Mouse (Mus musculus): ENCODE results near the gene Cox8a.

Gene Cox8a

GRCm38 (mm10) chr19:7217162-7217925, at the start of gene Cox8a:
Gene Cox8a (minus strand): TSS chr19:7217616.
- DNase-seq: peak; percentile 98

GRCm38 (mm10) chr19:7266421-7266831, 49.0 kb upstream of the Cox8a start:
- DNase-seq: no peak

GRCm38 (mm10) chr19:7265478-7266191, 48.2 kb upstream of the Cox8a start:
- no peak for DNase-seq

- DNase-seq: no peak
Observed at GRCm38 (mm10) chr19:7264766-7265331, 47.4 kb upstream of the Cox8a start.

- peak; percentile 89 for DNase-seq
Observed at GRCm38 (mm10) chr19:7264088-7264765, 46.8 kb upstream of the Cox8a start.

GRCm38 (mm10) chr19:7262592-7262991, 45.2 kb upstream of the Cox8a start:
- DNase-seq: no peak

GRCm38 (mm10) chr19:7261964-7262363, 44.5 kb upstream of the Cox8a start:
- no peak for DNase-seq

- no peak for DNase-seq
Observed at GRCm38 (mm10) chr19:7261476-7261875, 44.1 kb upstream of the Cox8a start.

GRCm38 (mm10) chr19:7257881-7258280, 40.5 kb upstream of the Cox8a start:
- no peak for DNase-seq

GRCm38 (mm10) chr19:7246021-7246420, 28.6 kb upstream of the Cox8a start:
- no peak for DNase-seq

- peak; percentile 95 for DNase-seq
Observed at GRCm38 (mm10) chr19:7240782-7241690, 23.6 kb upstream of the Cox8a start, which contains the start of gene Naa40. Gene Naa40 (minus strand): TSS chr19:7241183.

- no peak for DNase-seq
Observed at GRCm38 (mm10) chr19:7240291-7240690, 22.9 kb upstream of the Cox8a start.

- DNase-seq: no peak
Observed at GRCm38 (mm10) chr19:7239574-7239973, 22.2 kb upstream of the Cox8a start.

GRCm38 (mm10) chr19:7236742-7237141, 19.3 kb upstream of the Cox8a start:
- DNase-seq: no peak

- no peak for DNase-seq
Observed at GRCm38 (mm10) chr19:7236011-7236410, 18.6 kb upstream of the Cox8a start.

GRCm38 (mm10) chr19:7235461-7235860, 18.0 kb upstream of the Cox8a start:
- DNase-seq: no peak

- DNase-seq: peak; percentile 89
Observed at GRCm38 (mm10) chr19:7234537-7235221, 17.3 kb upstream of the Cox8a start.

GRCm38 (mm10) chr19:7226511-7226914, 9.1 kb upstream of the Cox8a start:
- peak; percentile 61 for DNase-seq

GRCm38 (mm10) chr19:7225096-7225690, 7.8 kb upstream of the Cox8a start:
- no peak for DNase-seq

- no peak for DNase-seq
Observed at GRCm38 (mm10) chr19:7224253-7224652, 6.8 kb upstream of the Cox8a start.

- DNase-seq: no peak
Observed at GRCm38 (mm10) chr19:7223488-7223887, 6.1 kb upstream of the Cox8a start.

Measured in lung, postnatal 36 days (tissue).